Mouse (Mus musculus) kidney, postnatal 10 days (tissue): ENCODE data around the gene Pnpt1.

Experiments
- DNase-seq: peaks from one replicate; pipeline ENCODE4 v3.0.0; 2021; ENCODE audit warnings: mixed read lengths

Gene Pnpt1

DNA sequence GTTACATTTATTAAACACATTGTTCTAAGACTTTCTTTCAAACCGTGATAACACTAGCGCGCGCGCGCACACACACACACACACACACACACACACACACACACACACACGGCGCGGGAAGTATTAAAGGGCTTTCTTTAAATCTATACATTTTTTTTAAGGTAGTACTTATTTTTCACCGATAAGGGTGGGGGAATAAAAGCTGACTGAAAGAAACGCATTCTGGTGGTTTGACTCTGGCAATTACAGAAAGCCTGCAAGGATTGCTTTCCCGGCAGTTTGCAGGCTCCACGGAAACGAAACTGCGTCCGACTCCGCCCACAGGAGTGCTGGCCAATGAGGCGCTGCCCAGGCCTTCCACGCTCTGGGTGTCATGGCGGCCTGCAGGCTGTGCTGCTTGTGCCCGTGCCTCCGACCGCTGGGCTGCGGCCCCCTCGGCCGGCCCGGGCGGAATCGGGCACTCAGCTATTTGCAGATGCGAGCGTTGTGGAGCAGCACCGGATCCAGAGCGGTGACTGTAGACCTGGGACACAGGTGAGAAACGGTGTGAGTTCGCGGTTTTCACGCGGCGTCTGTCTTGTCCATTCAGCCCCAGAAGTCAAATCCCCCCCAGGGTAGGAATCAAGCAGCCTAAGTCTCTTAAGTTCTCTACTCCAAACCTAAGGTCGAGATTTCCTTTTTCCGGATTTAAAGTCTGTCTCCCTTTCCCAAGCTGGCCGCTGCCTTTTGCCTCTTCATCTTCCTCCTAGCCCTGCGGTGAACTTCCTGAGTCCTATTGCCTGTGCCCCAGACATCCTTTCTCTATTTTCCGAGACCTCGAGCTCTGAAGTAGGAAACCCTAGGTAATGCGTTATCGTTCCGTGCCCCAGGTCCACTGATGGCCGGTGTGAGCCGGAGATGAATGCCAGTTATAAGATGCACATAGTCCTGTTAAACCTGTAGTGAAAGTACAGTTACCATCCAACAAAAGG, at the start of gene Pnpt1:
Pnpt1 (plus strand) TSS at position 360 of the 971 bp plus-strand sequence.
- DNase-seq = peak; percentile 95

DNA sequence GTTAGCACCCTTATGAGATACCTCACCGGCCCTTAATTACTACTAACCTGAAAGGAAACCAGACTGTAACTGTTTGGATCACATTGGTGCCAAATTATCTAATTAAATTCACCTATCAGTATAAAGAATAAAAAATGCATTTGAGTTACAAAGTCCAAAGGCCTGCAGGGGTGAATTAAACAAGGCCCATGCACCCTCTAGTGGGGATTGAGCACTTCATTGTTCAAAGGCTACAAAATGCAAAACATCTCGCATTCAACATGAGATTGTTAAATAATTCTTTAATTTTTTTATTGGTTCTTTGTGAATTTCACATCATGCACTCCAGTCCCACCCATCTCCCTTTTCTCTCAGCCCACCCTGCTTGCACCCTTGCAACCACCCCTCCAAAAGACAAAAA, 38.1 kb upstream of the Pnpt1 start:
- no peak for DNase-seq

DNA sequence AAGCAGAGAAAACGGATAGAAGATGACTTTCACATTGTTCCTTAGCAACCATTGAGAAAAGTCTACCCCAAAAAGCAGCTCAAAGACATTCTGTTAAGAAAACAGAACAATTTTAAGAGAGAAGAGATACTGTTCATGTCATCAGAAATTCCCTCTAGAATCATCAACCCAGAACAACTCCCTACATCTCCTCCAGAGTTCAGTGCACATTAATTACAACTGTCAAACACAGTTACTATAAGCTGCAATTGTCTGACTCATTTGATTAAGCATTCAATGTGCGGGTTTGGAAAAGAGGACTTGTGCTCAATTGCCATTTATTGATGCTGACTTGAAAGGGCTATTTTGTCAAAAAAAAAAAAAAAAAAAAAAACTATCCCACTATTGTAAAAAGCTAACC, 31.6 kb upstream of the Pnpt1 start:
- DNase-seq = no peak

DNA sequence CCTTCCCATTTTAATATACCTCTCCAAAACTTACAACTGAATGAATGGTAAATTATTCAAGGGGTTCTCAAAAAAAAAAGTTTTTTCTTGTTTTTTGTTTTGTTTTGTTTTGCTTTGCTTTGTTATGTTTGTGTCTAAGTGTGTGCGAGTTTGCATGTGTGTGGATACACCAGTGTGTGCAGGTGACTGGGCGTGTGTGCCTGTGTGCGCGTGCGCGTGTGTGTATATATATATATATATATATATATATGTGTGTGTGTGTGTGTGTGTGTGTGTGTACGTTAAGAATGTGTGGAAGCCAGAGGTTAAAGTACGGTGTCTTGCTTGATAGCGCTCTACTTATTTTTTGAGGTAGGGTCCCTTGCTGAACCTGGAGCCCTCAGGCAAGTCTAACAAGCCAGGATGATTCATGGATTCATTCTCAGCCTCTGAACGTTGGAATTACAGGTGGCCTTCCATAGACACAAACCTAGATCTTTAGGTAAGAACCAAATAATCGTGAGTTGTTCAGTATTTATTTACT, 621 bp upstream of the Pnpt1 start:
- peak; percentile 6 for DNase-seq

DNA sequence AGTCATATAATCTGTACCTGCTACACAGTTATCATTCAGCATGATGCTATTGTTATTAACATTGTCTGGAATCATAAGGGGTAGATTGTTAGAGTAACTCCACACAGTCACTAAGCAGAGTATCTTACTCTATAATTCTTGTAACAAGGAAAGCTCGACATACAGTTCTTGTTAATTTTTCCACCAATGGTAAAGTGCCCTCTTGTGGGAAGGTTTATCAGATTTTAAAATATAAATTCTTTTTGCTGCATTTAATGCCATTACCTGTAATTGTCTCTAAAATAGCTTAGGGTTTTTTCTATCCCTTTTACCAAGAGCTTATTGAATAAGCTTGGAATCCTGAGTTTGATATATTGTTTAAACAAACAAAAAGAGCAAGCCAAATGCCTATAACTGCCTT, 10.1 kb downstream of the Pnpt1 start:
- no peak for DNase-seq

DNA sequence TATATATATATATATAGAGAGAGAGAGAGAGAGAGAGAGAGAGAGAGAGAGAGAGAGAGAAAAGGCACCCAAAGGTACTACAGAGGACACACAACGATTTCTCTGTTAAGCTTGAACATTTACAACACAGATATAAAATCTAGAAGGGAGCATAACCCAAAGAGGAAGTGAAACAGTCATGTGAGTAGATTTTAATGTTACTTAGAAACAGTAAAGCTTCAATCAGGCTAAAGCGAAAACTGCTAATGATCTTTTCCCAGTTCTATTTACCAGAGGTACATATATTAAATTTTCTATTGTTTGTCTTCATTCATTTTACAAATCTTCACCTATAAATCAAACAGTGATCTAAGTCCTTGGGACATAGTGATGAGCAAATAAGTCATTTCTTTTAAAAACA, 18.4 kb downstream of the Pnpt1 start:
- DNase-seq = no peak

DNA sequence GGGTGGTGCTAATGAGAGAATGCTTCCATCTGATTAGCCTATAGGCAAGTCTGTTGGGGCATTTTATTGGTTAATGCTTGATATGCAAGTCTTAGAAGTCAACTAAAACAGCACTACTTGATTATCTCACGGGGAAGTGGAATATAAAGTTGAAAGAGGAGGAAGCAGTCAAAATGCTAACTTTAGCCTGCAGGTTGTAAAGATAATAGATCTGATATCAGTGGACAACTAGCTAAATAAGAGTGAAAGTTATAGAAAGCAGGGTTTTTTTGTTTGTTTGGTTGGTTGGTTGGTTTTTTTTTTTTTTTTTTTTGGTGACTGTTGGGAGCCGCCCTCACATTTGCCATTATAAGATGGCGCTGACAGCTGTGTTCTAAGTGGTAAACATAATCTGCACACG, 33.0 kb downstream of the Pnpt1 start:
- DNase-seq = no peak

DNA sequence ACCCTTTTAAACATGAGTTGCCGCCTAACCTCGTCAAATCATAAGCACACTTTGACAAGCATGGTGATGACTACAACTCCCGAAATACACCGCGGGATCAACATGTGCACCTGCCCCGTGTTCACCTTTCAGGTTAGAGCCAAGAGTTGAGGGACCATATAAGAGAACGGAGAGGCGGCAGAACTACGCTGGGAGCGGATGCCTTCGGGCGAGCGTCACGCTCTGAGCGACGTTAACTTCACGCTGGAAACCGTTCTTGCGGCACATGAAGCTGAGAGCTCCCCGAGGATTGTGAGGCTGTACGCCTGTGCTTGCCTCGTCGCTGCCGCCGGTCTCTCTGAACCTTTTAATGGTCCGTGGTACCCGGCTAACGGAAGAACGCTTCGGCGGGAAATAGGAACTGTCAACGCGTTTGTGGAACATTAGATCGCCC, 41.4 kb downstream of the Pnpt1 start:
- peak; percentile 63 for DNase-seq

DNA sequence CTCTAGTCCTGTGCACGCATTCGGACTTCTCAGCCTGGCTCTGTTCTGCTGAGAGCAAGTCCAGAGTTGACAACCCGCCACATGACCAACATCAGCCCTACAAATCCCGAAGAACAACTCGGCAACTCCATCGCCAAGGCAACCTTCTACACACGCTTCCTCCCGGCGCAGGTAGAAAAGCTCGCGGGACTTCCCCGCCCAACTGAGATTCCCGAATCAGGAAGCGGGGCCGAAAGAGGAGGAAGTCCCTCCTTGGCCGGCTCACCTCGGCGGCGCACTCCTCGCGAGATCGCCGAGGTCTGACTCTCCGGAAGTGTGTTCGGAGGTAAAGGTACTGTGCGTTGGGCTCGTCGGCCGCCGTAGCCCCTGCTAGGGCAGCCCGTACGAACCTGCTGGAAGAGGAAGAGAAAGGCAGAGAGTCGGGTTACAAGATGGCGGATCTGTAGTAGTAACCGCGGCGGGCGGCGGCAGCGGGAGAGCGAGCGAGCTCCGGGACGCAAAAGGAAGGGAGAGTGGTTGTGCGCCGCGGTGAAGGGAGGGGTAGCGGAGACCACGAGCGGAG, 42.1 kb downstream of the Pnpt1 start, which contains the start of gene Ppp4r3b:
Ppp4r3b (plus strand) TSS at position 328 of the 562 bp plus-strand sequence.
- peak; percentile 98 for DNase-seq

DNA sequence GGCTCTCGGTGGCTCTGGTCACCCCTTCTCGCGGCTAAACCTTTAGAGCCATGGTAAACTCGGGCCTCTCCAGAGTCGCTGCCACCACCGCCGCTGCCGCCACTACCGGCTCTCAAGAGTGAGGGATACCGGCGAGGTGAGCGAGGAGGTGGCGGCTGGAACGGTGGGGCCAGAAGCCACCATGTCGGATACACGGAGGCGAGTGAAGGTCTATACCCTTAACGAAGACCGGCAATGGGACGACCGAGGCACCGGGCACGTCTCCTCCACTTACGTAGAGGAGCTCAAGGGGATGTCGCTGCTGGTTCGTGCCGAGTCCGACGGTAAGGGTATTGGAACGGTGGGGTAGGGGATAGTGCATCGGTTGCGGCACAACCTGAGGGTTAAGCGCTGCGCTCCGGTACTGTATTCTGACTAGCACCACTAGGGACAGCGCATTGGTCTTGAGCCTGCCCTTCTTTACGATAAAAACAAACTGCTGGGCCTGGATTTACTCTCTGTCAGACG, 42.6 kb downstream of the Pnpt1 start:
- peak; percentile 64 for DNase-seq

DNA sequence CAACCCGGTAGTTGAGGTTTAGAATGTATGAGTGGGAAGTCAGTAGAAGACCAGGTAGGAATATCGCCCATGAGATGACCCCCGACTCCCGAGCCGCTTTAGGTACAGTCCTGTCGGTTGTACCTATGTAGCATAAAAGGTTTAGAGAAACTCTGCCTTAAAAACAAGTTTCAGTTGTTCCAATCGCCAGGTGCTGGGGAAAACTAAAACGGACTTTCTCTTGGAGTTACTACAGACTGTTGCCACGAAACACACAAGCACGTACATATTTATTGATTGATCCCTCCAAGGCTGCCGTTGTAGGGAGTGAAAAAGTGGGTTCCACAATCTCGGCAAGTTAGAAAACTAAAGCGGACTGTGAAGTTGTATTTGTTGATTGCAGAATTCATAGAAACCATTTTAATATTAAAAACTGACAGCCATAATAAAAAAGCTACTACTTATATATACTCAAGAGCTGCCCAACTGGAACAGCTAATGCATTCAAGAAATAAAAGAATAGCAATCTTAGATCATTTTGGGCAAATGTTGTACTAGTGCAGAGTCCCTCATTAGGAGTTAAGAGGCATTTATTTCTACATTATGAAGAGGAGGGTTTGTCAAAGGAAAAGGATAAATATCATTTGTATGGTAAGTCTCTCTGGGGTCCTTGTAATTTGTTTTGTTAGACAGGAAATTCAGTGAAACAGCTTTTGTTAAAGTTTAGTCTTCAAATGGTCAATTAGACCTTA, 43.3 kb downstream of the Pnpt1 start:
- DNase-seq = no peak

DNA sequence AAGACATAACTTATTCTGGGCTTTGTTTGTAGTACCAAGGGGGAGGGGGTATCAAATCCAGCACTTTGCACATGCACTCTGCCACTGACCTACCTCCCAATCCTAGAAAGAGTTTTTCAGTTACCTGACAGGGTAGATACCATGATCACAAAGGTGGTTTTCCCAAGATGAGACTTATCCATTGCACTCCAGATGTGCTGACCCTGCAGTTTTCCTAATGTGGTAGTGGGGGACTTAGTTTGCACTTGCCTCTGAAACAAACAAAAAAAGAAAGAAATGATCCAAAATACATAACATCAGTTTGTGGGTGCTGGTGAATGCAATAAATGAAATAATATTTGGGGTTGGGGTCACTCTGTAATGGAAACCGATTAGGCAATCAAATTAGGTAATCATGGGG, 48.8 kb downstream of the Pnpt1 start:
- no peak for DNase-seq

DNA sequence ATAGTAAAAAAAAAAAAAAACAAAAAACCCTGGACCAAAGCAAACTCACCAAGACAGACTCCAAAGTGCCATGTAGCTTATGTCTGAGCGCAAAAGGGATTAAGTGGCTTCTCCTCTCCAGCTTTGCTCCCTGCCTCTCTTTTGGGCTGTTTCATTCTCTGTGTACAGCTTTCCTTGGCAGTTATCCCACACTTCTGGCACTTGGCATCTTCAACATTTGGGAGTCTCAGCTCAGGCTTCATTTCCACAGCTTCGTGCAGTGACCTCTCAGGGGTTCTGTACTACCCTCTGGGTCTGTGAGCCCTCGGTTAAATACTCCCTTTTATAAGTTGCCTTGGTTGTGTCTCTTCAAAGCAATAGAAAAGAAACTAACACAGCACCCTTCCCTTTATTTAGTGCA, 50.1 kb downstream of the Pnpt1 start:
- no peak for DNase-seq

DNA sequence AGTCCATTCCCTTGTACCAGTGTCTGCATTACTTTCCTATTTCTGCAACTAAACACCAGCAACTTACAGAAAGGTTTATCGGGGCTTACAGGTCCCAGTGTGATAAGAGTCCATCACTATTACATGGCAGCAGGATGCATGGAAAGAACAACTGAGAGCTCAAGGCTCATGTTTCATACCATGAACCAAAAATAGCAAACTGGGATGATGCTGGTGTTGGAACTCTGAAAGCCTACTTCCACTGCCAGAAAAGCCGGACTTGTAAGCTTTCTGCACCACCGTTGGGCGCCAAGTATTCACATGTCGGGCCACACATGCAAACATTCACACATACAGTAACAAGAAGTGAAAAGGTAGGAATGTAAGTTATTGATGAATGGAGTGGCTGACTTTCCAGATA, 51.2 kb downstream of the Pnpt1 start:
- DNase-seq = no peak

DNA sequence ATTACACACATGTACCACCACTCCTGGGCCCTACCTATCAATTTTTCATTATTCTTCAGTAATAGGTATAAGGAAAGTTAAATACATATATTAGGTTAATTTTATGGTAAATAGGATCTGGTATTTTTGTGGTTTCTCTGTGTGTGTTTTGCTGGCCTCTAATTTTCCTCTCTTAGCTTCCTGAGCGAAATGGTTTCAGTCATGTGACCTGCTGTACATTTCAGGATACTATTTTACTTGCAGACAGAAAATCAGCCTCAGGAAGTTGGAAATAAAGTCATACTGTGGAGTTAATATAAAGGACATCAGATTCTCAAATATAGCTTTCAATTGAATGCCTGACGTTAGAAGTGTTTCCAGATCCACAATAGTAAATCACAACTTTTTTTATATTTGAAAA, 58.4 kb downstream of the Pnpt1 start:
- DNase-seq = no peak

DNA sequence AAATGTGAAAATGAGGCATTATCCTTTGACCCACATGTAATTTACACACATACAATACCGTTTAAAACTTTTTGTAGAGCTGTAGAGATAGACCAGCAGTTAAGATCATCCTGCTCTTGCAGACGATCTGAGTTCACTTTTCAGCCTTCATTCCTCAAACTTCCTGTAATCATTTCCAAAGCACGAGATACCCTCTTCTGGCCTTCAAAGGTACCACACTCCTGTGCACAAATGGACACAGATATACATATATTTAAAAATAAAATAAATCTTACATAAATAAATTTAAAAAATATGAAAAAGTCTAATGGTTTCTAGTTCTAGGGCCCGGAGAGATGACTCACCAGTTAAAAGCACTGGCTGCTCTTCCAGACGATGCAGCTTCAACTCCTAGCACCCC, 73.1 kb downstream of the Pnpt1 start:
- DNase-seq = no peak

DNA sequence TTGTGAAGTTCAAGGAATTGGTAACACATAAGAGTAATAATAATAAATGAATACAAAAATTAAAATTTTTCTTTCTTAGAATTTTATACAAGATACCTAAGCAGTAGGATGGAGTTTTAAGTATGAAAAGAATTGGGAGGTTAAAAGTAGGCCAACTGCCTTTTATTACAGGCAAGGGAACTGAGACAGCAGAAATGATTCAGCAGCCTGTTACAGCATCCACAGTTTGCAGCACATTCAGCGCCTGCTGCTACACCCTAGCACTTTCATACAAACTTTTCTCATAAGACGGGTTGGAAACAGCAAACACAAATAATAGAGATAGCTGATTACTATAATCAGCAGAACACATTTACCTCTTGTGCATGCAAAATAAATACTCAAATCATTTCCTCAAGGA, 79.2 kb downstream of the Pnpt1 start:
- DNase-seq = no peak
